Mouse (Mus musculus) intestine, embryonic 16.5 days (tissue): Measurements from ENCODE around the gene Fkbpl. TPM values are rescaled to one million over a fixed set of nuclear protein-coding genes. Genes with fewer than 3 reads are reported as not detected.

Source experiments
- ATAC-seq: fragments of 200-750 bp; cut with Nextera tagmentation; 2 replicates; pipeline ENCODE4 v1.8.0; 2017; ENCODE audit warnings: moderate TSS enrichment, moderate library complexity
- H3K27ac ChIP-seq: fragments of 300-500 bp; sonication (generic); 2 replicates; pipeline ENCODE4 v1.5.1; 2014; ENCODE audit warnings: mild to moderate bottlenecking, low read length
- H3K27me3 ChIP-seq: fragments of 300-500 bp; sonication (generic); replicated peaks from 2 replicates; pipeline ENCODE4 v1.6.1; 2014; ENCODE audit warnings: low read length, control low read depth, mixed read lengths; ENCODE audit not compliant: control insufficient read depth, insufficient read depth
- H3K36me3 ChIP-seq: fragments of 300-500 bp; sonication (generic); 2 replicates; pipeline ENCODE4 v1.6.1; 2014; ENCODE audit warnings: low read length, control low read depth; ENCODE audit not compliant: control insufficient read depth, insufficient read depth
- H3K4me1 ChIP-seq: fragments of 300-500 bp; sonication (generic); 2 replicates; pipeline ENCODE4 v1.6.1; 2014; ENCODE audit warnings: low read length, control low read depth, mixed read lengths; ENCODE audit not compliant: control insufficient read depth, insufficient read depth
- H3K4me2 ChIP-seq: fragments of 300-500 bp; sonication (generic); 2 replicates; pipeline ENCODE4 v1.6.1; 2014; ENCODE audit warnings: low read depth, low read length, control low read depth
- H3K4me3 ChIP-seq: fragments of 300-500 bp; sonication (generic); 2 replicates; pipeline ENCODE4 v1.5.1; 2014; ENCODE audit warnings: mild to moderate bottlenecking, low read length
- H3K9ac ChIP-seq: fragments of 300-500 bp; sonication (generic); 2 replicates; pipeline ENCODE4 v1.6.1; 2014; ENCODE audit warnings: low read depth, low read length
- H3K9me3 ChIP-seq: fragments of 300-500 bp; sonication (generic); 2 replicates; pipeline ENCODE4 v1.6.1; 2016; ENCODE audit warnings: low read length, control low read depth; ENCODE audit not compliant: control insufficient read depth
- WGBS: fragments of 180-500 bp; shearing (Covaris S2); extraction: QIAGEN DNeasy Blood & Tissue Kit; methylation state at CpG from one replicate; pipeline ENCODE4 v1.1.7; 2014; 5-methylcytosine and 5-hydroxymethylcytosine counted together
- polyA plus RNA-seq: library from polyadenylated mRNA; unstranded; fragments of >200 nt; fragmentation: Nextera tagmentation; extraction: Ambion mirVana; gene quantifications from 2 replicates; pipeline ENCODE4 v1.2.1, GENCODE M21; 2015

The Fkbpl gene
- polyA plus RNA-seq, 1 experiment from 2014 or later = 14.4 TPM

GRCm38 (mm10) chr17:34606186-34607039 lies 38.2 kb upstream of the Fkbpl start:
- 10% methylated on average over 31 of the region's 32 CpGs for WGBS
- Histone ChIP-seq H3K36me3 (0 out of 2 replicates have a peak, but pooled peaks cover 4% of the 10 kb centered on the region), H3K27me3 (no peaks in the 10 kb centered on the region), H3K4me1 (peaks cover 39% of the 10 kb centered on the region), H3K27ac (peak overlapping the region; percentile 89), H3K4me3 (peak overlapping the region; percentile 89), H3K9me3 (no peaks in the 10 kb centered on the region), H3K4me2 (peak overlapping the region; percentile 89), H3K9ac (peak overlapping the region; percentile 99)
- ATAC-seq = no peak

GRCm38 (mm10) chr17:34607997-34608396 lies 36.6 kb upstream of the Fkbpl start:
- 81% methylated on average over 7 of the region's 7 CpGs for WGBS
- H3K27me3 ChIP-seq = no peaks in the 10 kb centered on the region
- H3K4me3 ChIP-seq = no peak overlapping the region
- H3K9me3 ChIP-seq = no peaks in the 10 kb centered on the region
- 0 out of 2 replicates have a peak overlapping the region, but pooled peaks have one; percentile 18 for H3K9ac ChIP-seq
- H3K36me3 ChIP-seq = peaks cover 8% of the 10 kb centered on the region; the same call in 1 of the 2 replicates
- ATAC-seq = no peak
- no peak overlapping the region for H3K4me2 ChIP-seq
- H3K4me1 ChIP-seq = peaks cover 30% of the 10 kb centered on the region
- H3K27ac ChIP-seq = no peak overlapping the region

GRCm38 (mm10) chr17:34611050-34611449 lies 33.5 kb upstream of the Fkbpl start:
- WGBS = 91% methylated on average over 8 of the region's 8 CpGs
- no peak overlapping the region for H3K4me3 ChIP-seq

GRCm38 (mm10) chr17:34613054-34613645 lies 31.4 kb upstream of the Fkbpl start:
- H3K4me2 ChIP-seq = no peak overlapping the region
- H3K27ac ChIP-seq = no peak overlapping the region
- ATAC-seq = no peak
- H3K4me1 ChIP-seq = peaks cover 8% of the 10 kb centered on the region; the same call in 1 of the 2 replicates
- no peak overlapping the region for H3K4me3 ChIP-seq
- H3K9ac ChIP-seq = no peak overlapping the region
- H3K9me3 ChIP-seq = no peaks in the 10 kb centered on the region
- no peaks in the 10 kb centered on the region for H3K27me3 ChIP-seq
- H3K36me3 ChIP-seq = peaks cover 9% of the 10 kb centered on the region; the same call in 1 of the 2 replicates
- WGBS = 85% methylated on average over 11 of the region's 11 CpGs

More at GRCm38 (mm10) chr17:34611050-34611449, 33.5 kb upstream of the Fkbpl start:
- no peak overlapping the region for H3K4me2 ChIP-seq
- peaks cover 23% of the 10 kb centered on the region for H3K4me1 ChIP-seq
- ATAC-seq = no peak
- H3K27ac ChIP-seq = no peak overlapping the region
- H3K9ac ChIP-seq = no peak overlapping the region
- H3K9me3 ChIP-seq = no peaks in the 10 kb centered on the region
- no peaks in the 10 kb centered on the region for H3K27me3 ChIP-seq
- peaks cover 9% of the 10 kb centered on the region; the same call in 1 of the 2 replicates for H3K36me3 ChIP-seq

- Histone ChIP-seq H3K4me3 (no peak overlapping the region), H3K27me3 (no peaks in the 10 kb centered on the region), H3K36me3 (peaks cover 9% of the 10 kb centered on the region; the same call in 1 of the 2 replicates), H3K9me3 (no peaks in the 10 kb centered on the region), H3K27ac (no peak overlapping the region), H3K4me2 (no peak overlapping the region), H3K4me1 (peaks cover 3% of the 10 kb centered on the region; the same call in 1 of the 2 replicates), H3K9ac (no peak overlapping the region)
- ATAC-seq = no peak
- 91% methylated on average over 10 of the region's 10 CpGs for WGBS
Observed at GRCm38 (mm10) chr17:34613830-34614229, 30.7 kb upstream of the Fkbpl start.

- Histone ChIP-seq H3K36me3 (peaks cover 9% of the 10 kb centered on the region; the same call in 1 of the 2 replicates), H3K27ac (no peak within 1 kb of the TSS; the same call in 1 of the 2 replicates)
- ATAC-seq = no peak
Observed at GRCm38 (mm10) chr17:34615871-34616270, 28.7 kb upstream of the Fkbpl start, which contains the start of gene Egfl8. Gene Egfl8, minus strand, starts transcription at chr17:34615971.

GRCm38 (mm10) chr17:34618999-34619398 lies 25.6 kb upstream of the Fkbpl start:
- Histone ChIP-seq H3K4me1 (no peaks in the 10 kb centered on the region), H3K9ac (no peak overlapping the region), H3K27me3 (no peaks in the 10 kb centered on the region), H3K36me3 (peaks cover 12% of the 10 kb centered on the region), H3K9me3 (no peaks in the 10 kb centered on the region), H3K4me2 (no peak overlapping the region), H3K27ac (no peak overlapping the region), H3K4me3 (no peak overlapping the region)
- 13% methylated on average over 6 of the region's 6 CpGs for WGBS
- ATAC-seq = peak; percentile 45

More at GRCm38 (mm10) chr17:34615871-34616270, 28.7 kb upstream of the Fkbpl start, which contains the start of gene Egfl8:
- no peaks in the 10 kb centered on the region for H3K27me3 ChIP-seq
- H3K9ac ChIP-seq = no peak within 1 kb of the TSS
- no peak within 1 kb of the TSS for H3K4me3 ChIP-seq
- WGBS = 68% methylated on average over 6 of the region's 6 CpGs
- no peaks in the 10 kb centered on the region for H3K9me3 ChIP-seq
- H3K4me1 ChIP-seq = no peaks in the 10 kb centered on the region
- H3K4me2 ChIP-seq = no peak within 1 kb of the TSS

GRCm38 (mm10) chr17:34621006-34621405 lies 23.6 kb upstream of the Fkbpl start:
- 67% methylated on average over 8 of the region's 8 CpGs for WGBS
- Histone ChIP-seq H3K27ac (peak overlapping the region; percentile 51), H3K36me3 (peaks cover 17% of the 10 kb centered on the region), H3K27me3 (no peaks in the 10 kb centered on the region), H3K4me1 (peaks cover under 1% of the 10 kb centered on the region; the same call in 1 of the 2 replicates), H3K9ac (no peak overlapping the region), H3K4me3 (no peak overlapping the region), H3K9me3 (no peaks in the 10 kb centered on the region), H3K4me2 (no peak overlapping the region)
- 0 out of 2 replicates have a peak, but pooled peaks have one; percentile 23 for ATAC-seq

- H3K36me3 ChIP-seq = peaks cover 17% of the 10 kb centered on the region
- WGBS = 84% methylated on average over 9 of the region's 9 CpGs
- no peaks in the 10 kb centered on the region for H3K27me3 ChIP-seq
- H3K9me3 ChIP-seq = no peaks in the 10 kb centered on the region
- ATAC-seq = no peak
- no peak overlapping the region for H3K4me2 ChIP-seq
- peaks cover 7% of the 10 kb centered on the region for H3K4me1 ChIP-seq
- H3K4me3 ChIP-seq = no peak overlapping the region
- no peak overlapping the region for H3K27ac ChIP-seq
- no peak overlapping the region for H3K9ac ChIP-seq
Observed at GRCm38 (mm10) chr17:34623161-34623560, 21.4 kb upstream of the Fkbpl start.
